Mouse (Mus musculus): ENCODE data around the gene Hivep3.

- TF ChIP-seq CTCF (IDR thresholded peaks at IDR 0.05; ENCODE audit: insufficient read depth, low read length) (no peak), POLR2A (IDR thresholded peaks at IDR 0.05; ENCODE audit: borderline replicate concordance, extremely low read depth, low read depth, low read length) (no peak)
Observed at GRCm38 (mm10) chr4:119986580-119987291, 253.2 kb downstream of the Hivep3 start.

All from lung, adult 2 months (tissue).